Mouse (Mus musculus): Measurements from ENCODE around the gene Tnfsf8.

DNA sequence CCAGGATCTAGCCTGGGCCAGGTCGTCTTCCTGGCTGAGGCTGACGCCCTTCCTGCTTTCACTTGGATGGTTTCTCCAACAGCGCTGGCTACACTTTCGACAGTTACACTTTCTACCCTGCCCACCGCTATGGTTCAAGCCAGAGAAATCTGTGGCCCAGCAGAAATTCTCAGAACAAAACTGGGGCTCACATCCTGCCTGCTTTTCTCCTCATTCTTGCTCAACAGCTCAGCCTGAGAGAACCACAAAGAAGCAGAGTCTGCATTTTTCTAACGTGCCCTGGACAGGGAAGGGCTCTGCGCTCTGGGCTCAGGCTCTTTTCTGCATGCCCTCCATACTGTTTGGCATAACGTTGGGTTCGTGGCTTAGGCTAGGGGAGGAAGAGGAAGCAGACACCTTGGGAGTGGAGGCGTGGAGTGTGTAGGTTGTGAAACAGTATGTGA, 38.0 kb upstream of the Tnfsf8 start:
- no peak for TF ChIP-seq CTCF (IDR thresholded peaks at IDR 0.05; ENCODE audit: extremely low read depth, insufficient read depth, insufficient read length, insufficient replicate concordance)
- no peak for TF ChIP-seq POLR2A (IDR thresholded peaks at IDR 0.05; ENCODE audit: low read depth, low read length)
